Mouse (Mus musculus): ENCODE data around the gene Filip1l. TPM values are rescaled to one million over a fixed set of nuclear protein-coding genes. Genes with fewer than 3 reads are reported as not detected.
A peak's percentile ranks its signal among the peaks of the same experiment; 100 is the strongest.

Filip1l gene
- polyA plus RNA-seq, 1 experiment from 2014 or later, result 2.3 TPM

- WGBS, result 84% methylated on average over 6 of the region's 6 CpGs
- Histone ChIP-seq H3K27ac (replicated peaks) (no peak overlapping the region), H3K9ac (replicated peaks) (no peak overlapping the region), H3K4me2 (replicated peaks) (no peak overlapping the region), H3K4me3 (no peak overlapping the region), H3K27me3 (no peaks in the 10 kb centered on the region), H3K4me1 (no peaks in the 10 kb centered on the region; the same call in 1 of the 2 replicates), H3K9me3 (no peaks in the 10 kb centered on the region), H3K36me3 (no peaks in the 10 kb centered on the region)
- no peak for ATAC-seq (replicated peaks)
Measured at GRCm38 (mm10) chr16:57357011-57357410, 4.1 kb downstream of the Filip1l start.

GRCm38 (mm10) chr16:57359251-57359650 is 6.4 kb downstream of the Filip1l start:
- Histone ChIP-seq H3K4me2 (replicated peaks) (no peak overlapping the region), H3K4me3 (no peak overlapping the region), H3K4me1 (0 out of 2 replicates have a peak, but pooled peaks cover 5% of the 10 kb centered on the region), H3K36me3 (no peaks in the 10 kb centered on the region), H3K27ac (replicated peaks) (no peak overlapping the region), H3K27me3 (no peaks in the 10 kb centered on the region), H3K9me3 (no peaks in the 10 kb centered on the region), H3K9ac (replicated peaks) (no peak overlapping the region)
- WGBS, result 84% methylated on average over 10 of the region's 10 CpGs
- ATAC-seq (replicated peaks), result no peak

GRCm38 (mm10) chr16:57360785-57361184 is 7.9 kb downstream of the Filip1l start:
- no peak overlapping the region for H3K9ac ChIP-seq (replicated peaks)
- WGBS, result 99% methylated on average over 3 of the region's 3 CpGs

GRCm38 (mm10) chr16:57362679-57363401 is 9.9 kb downstream of the Filip1l start:
- H3K4me1 ChIP-seq, result 0 out of 2 replicates have a peak, but pooled peaks cover 5% of the 10 kb centered on the region
- peak overlapping the region; percentile 24 for H3K4me2 ChIP-seq (replicated peaks)
- no peak overlapping the region for H3K4me3 ChIP-seq
- peak; percentile 90 for ATAC-seq (replicated peaks)
- 43% methylated on average over 18 of the region's 18 CpGs for WGBS
- no peaks in the 10 kb centered on the region for H3K27me3 ChIP-seq
- H3K9ac ChIP-seq (replicated peaks), result no peak overlapping the region
- H3K27ac ChIP-seq (replicated peaks), result no peak overlapping the region
- no peaks in the 10 kb centered on the region for H3K36me3 ChIP-seq
- H3K9me3 ChIP-seq, result no peaks in the 10 kb centered on the region

More at GRCm38 (mm10) chr16:57360785-57361184, 7.9 kb downstream of the Filip1l start:
- Histone ChIP-seq H3K27ac (replicated peaks) (no peak overlapping the region), H3K4me3 (no peak overlapping the region), H3K4me2 (replicated peaks) (no peak overlapping the region), H3K4me1 (0 out of 2 replicates have a peak, but pooled peaks cover 5% of the 10 kb centered on the region), H3K27me3 (no peaks in the 10 kb centered on the region), H3K9me3 (no peaks in the 10 kb centered on the region), H3K36me3 (no peaks in the 10 kb centered on the region)
- no peak for ATAC-seq (replicated peaks)

GRCm38 (mm10) chr16:57364498-57364897 is 11.6 kb downstream of the Filip1l start:
- no peaks in the 10 kb centered on the region for H3K27me3 ChIP-seq
- H3K36me3 ChIP-seq, result no peaks in the 10 kb centered on the region
- H3K4me2 ChIP-seq (replicated peaks), result no peak overlapping the region
- 91% methylated on average over 7 of the region's 7 CpGs for WGBS
- no peaks in the 10 kb centered on the region for H3K9me3 ChIP-seq
- H3K4me1 ChIP-seq, result 0 out of 2 replicates have a peak, but pooled peaks cover 5% of the 10 kb centered on the region
- no peak overlapping the region for H3K4me3 ChIP-seq
- H3K9ac ChIP-seq (replicated peaks), result no peak overlapping the region
- no peak overlapping the region for H3K27ac ChIP-seq (replicated peaks)
- no peak for ATAC-seq (replicated peaks)

- H3K4me3 ChIP-seq, result no peak overlapping the region
- 78% methylated on average over 6 of the region's 6 CpGs for WGBS
- no peak overlapping the region for H3K27ac ChIP-seq (replicated peaks)
- H3K9me3 ChIP-seq, result no peaks in the 10 kb centered on the region
- no peaks in the 10 kb centered on the region for H3K27me3 ChIP-seq
- no peak for ATAC-seq (replicated peaks)
- no peak overlapping the region for H3K9ac ChIP-seq (replicated peaks)
- H3K4me1 ChIP-seq, result 0 out of 2 replicates have a peak, but pooled peaks cover 5% of the 10 kb centered on the region
- H3K4me2 ChIP-seq (replicated peaks), result no peak overlapping the region
- no peaks in the 10 kb centered on the region for H3K36me3 ChIP-seq
Measured at GRCm38 (mm10) chr16:57366141-57366540, 13.2 kb downstream of the Filip1l start.

GRCm38 (mm10) chr16:57366941-57367694 is 14.2 kb downstream of the Filip1l start:
- Histone ChIP-seq H3K4me3 (no peak overlapping the region), H3K27ac (replicated peaks) (no peak overlapping the region), H3K36me3 (no peaks in the 10 kb centered on the region), H3K9me3 (no peaks in the 10 kb centered on the region), H3K27me3 (no peaks in the 10 kb centered on the region), H3K9ac (replicated peaks) (no peak overlapping the region), H3K4me2 (replicated peaks) (no peak overlapping the region), H3K4me1 (0 out of 2 replicates have a peak, but pooled peaks cover 5% of the 10 kb centered on the region)
- 83% methylated on average over 18 of the region's 18 CpGs for WGBS
- ATAC-seq (replicated peaks), result no peak

GRCm38 (mm10) chr16:57369846-57370496 is 17.1 kb downstream of the Filip1l start:
- Histone ChIP-seq H3K4me1 (no peaks in the 10 kb centered on the region), H3K4me2 (replicated peaks) (no peak overlapping the region), H3K36me3 (no peaks in the 10 kb centered on the region), H3K9ac (replicated peaks) (no peak overlapping the region), H3K4me3 (no peak overlapping the region), H3K27me3 (no peaks in the 10 kb centered on the region), H3K27ac (replicated peaks) (no peak overlapping the region), H3K9me3 (no peaks in the 10 kb centered on the region)
- no peak for ATAC-seq (replicated peaks)
- 89% methylated on average over 8 of the region's 8 CpGs for WGBS

- Histone ChIP-seq H3K9me3 (no peaks in the 10 kb centered on the region), H3K4me2 (replicated peaks) (no peak overlapping the region), H3K27ac (replicated peaks) (no peak overlapping the region), H3K9ac (replicated peaks) (no peak overlapping the region), H3K4me3 (no peak overlapping the region), H3K27me3 (no peaks in the 10 kb centered on the region), H3K4me1 (no peaks in the 10 kb centered on the region), H3K36me3 (no peaks in the 10 kb centered on the region)
- no peak for ATAC-seq (replicated peaks)
- 94% methylated on average over 3 of the region's 3 CpGs for WGBS
Measured at GRCm38 (mm10) chr16:57372156-57372555, 19.3 kb downstream of the Filip1l start.

- 84% methylated on average over 7 of the region's 7 CpGs for WGBS
- Histone ChIP-seq H3K4me3 (no peak overlapping the region), H3K27ac (replicated peaks) (no peak overlapping the region), H3K9me3 (no peaks in the 10 kb centered on the region), H3K36me3 (no peaks in the 10 kb centered on the region), H3K9ac (replicated peaks) (no peak overlapping the region), H3K4me1 (no peaks in the 10 kb centered on the region), H3K4me2 (replicated peaks) (no peak overlapping the region), H3K27me3 (no peaks in the 10 kb centered on the region)
- ATAC-seq (replicated peaks), result no peak
Measured at GRCm38 (mm10) chr16:57375248-57375837, 22.4 kb downstream of the Filip1l start.

GRCm38 (mm10) chr16:57378631-57379330 is 25.9 kb downstream of the Filip1l start:
- H3K9me3 ChIP-seq, result no peaks in the 10 kb centered on the region
- no peaks in the 10 kb centered on the region for H3K27me3 ChIP-seq
- no peak overlapping the region for H3K9ac ChIP-seq (replicated peaks)
- no peaks in the 10 kb centered on the region for H3K4me1 ChIP-seq
- 89% methylated on average over 9 of the region's 9 CpGs for WGBS
- ATAC-seq (replicated peaks), result no peak
- no peaks in the 10 kb centered on the region for H3K36me3 ChIP-seq
- no peak overlapping the region for H3K4me2 ChIP-seq (replicated peaks)
- no peak overlapping the region for H3K4me3 ChIP-seq
- H3K27ac ChIP-seq (replicated peaks), result no peak overlapping the region
